Mouse (Mus musculus) frontal cortex, postnatal 14 days (tissue): Measurements from ENCODE around the gene Map3k13.
"Not testable (repeated sequence)": the region's sequence is repeated elsewhere in the genome, so short reads cannot be mapped to it uniquely, and the experiment has no call there.

ENCODE experiments used
- DNase-seq, 2 experiments: peaks; one replicate each; pipeline ENCODE4 v3.0.0; 2022; ENCODE audit warnings: low spot score in 2 of 2

Gene Map3k13

DNA sequence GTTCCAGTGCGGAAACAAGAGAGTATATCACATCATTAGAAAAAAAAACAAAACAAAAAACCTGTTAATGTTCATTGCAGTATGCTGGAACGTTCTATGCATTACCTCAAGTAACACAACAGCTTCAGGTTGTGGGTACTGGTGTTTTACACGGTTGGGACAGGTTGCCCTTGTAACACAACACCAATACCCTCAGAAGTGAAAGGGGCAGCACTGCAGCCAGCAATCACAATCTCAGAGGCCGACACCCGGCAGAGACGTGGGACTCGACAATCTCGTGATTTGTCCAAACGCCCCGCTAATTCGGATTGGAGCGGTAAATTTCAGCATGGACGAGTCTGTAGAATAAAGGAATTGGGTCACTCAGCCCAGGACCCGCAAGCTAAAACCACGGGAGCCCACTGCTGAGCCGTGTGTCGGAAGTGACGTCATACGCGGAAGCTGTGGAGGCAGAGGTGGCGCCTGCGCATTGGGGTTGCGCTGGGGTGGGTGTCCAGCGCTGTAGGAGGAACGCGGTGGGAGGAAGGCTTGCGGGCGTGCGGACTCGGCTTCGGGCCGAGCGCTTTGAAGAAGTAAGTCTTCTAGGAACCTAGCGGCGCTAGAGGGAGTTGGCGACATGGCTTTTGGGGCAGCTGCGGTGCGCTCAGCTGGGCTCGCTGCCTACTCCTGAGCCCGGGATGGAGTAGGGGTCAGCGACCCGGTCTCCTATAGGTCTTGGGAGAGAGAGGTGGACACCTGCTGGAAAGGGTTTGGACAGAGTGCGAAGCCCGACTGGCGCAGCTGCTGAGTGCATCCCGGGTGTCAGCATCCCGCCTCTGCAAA is at the start of gene Map3k13:
Map3k13 (plus strand) TSS at position 472 of the 822 bp plus-strand sequence.
- peak; percentile 87 to 90 for DNase-seq

- no peak for DNase-seq
Observed at GRCm38 (mm10) chr16:21758447-21758846, 35.7 kb upstream of the Map3k13 start.

- DNase-seq: no peak
Observed at GRCm38 (mm10) chr16:21768255-21768654, 25.9 kb upstream of the Map3k13 start.

GRCm38 (mm10) chr16:21769667-21770066 is 24.5 kb upstream of the Map3k13 start:
- DNase-seq: no peak

DNA sequence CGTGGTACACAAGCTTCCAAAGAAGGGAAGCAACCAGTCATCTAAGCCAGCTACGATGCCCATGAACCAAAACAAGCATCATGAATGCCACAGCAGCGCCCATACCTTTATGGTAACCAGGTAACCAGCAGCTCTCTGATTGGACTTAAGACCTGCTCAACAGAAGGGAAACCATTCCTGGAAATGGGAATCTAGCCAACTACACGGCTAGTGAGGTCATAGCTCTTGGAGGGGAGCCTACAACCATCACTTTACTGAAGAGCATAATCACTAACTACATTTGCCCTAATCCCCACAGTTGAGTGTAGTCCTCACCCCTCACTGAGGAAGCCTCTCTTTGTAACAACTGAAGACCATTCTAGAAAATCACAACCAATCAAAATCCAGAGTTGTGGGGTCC is 19.4 kb upstream of the Map3k13 start:
- DNase-seq: no peak

- no peak for DNase-seq
Observed at GRCm38 (mm10) chr16:21778293-21778866, 15.8 kb upstream of the Map3k13 start.

DNA sequence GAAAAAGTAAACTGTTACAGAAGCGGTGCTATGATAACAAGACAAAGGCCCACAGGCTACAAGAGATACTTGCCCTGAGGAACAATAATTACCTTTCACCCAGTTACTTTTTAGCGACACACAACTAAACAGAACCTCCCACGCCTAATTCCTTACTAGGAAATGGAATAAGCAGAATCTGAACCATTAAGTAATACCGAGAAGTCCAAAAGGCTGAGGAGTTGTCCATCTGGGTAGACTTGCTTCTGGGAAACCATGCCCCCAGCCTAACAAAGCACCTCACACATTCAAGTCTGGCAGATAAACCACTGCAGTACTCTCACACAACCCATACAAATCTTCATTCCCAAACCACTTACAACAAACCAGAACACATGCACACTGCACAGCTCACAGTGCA is 15.0 kb upstream of the Map3k13 start:
- no peak for DNase-seq

DNA sequence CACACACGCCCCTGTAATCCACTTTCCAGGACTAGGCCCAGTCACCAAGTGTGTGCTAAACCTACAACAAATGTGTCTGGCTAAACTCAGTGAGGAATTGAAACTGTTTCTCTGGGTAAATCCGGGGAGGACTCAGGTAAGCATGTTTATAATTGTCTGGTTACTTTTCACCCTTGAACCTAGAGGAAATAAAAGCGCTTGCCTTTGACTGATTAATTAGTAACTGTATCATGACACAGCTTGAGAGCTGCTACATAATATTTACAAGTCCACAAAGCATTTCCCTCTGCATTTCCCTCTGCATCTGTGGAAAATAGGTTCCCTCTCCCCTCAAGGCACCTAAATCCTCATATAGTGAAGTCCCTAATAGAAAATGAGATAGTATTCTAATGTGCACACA is 12.9 kb upstream of the Map3k13 start:
- DNase-seq: no peak

- DNase-seq: no peak
Observed at GRCm38 (mm10) chr16:21781895-21782294, 12.3 kb upstream of the Map3k13 start.

DNA sequence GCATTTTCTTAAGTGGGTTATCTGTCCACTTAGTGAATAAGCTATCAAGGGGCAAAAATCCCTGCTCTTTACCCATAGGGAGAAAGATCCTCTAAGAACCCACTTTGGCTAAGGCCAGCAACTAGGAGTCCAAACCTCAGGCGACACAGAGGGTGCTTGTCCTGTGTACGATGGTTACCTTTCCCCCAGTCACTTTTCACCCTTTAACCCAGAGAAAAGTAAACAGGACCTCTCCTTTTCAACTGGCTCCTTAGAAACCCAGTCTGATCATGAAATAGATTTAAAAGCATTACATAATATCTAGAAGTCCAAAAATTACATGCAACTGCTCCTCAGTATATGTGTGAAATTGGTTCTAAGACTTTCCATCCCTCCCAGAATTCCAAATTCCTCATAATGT is 11.3 kb upstream of the Map3k13 start:
- DNase-seq: no peak

- no peak for DNase-seq
Observed at GRCm38 (mm10) chr16:21785000-21785399, 9.1 kb upstream of the Map3k13 start.

DNA sequence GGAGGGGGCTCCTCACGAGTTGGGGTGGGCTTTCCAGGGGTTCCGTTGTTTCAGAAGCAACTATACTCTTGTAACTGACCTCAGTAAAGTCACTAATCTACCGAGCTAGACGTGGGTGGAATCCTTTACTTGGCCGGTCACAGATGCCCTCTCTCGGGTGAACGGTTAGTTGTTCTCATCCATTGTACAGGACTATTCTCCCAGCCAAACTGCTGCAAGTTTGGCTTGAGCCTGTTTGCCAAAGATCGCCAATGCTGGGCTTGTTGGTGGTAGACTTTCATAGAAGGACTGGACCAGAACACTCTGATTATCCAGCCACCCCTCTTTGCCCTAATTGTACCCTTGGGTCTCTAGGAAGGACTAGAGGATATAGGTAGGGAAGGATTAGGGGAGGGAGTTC is 7.8 kb upstream of the Map3k13 start:
- no peak for DNase-seq

DNA sequence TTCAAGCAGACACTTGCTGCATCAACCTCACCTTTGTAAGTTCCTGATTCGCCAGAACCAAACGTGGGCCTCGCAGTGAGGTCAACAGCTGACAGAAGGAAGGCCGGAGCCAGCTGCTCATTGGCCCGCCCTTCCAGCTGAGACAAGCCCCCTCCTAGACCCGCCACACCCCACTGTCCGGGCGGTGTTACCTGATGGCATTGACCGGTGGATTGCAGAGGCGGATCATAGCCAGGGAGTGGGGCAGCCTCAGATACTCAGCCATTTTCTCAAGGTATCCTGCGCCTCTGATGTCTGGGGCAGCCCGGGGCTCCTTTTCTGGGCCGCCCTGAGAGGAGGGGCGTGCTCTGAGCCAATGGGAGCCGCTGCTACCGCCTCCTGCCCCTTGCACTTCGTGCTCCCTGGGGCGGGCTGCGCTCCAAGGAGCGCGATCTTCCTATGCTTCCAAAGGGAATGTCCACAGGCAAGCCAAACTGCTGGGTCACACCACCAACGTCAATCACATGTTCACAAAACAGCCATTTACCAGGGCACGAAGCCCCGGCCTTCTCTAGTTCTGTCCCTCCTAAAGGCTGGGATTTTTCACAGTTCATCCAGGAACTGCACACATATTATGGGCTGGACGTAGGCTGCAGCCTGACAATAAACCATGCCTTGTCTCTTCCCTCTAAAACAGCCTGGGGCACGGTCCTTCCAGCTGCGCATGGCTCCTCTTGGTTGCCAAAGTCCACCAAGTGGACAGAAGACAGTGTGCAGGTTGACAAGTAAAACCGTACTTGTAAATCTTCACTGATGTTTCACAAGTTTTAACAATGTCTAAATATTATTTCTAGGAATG is 6.4 kb upstream of the Map3k13 start, which contains the start of gene Ehhadh:
Ehhadh (minus strand) TSS at position 292 of the 838 bp plus-strand sequence.
- DNase-seq: peak; percentile 18 to 24

- DNase-seq: no peak
Observed at GRCm38 (mm10) chr16:21788581-21788980, 5.6 kb upstream of the Map3k13 start.

- DNase-seq: no peak
Observed at GRCm38 (mm10) chr16:21789180-21789579, 5.0 kb upstream of the Map3k13 start.

GRCm38 (mm10) chr16:21790469-21790868 is 3.7 kb upstream of the Map3k13 start:
- no peak for DNase-seq

DNA sequence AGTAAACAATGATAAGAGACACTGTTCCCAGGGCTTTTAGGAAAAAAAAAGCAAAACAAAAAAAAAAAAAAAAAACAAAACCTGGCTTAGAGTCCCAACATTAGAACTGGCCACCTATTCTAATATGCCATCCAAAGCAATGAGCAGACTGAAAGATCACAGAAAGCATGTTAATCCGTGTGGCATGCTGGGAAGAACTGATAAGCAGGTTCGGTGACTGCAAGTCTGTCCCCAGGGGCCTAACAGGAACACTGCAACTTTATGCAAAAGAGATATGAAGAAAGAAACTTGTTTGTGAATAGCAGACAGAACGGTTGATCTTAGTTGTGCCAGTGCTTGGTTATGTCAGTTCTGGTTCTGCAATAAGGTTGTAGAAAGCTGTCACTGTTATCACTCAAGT is 2.4 kb upstream of the Map3k13 start:
- no peak for DNase-seq

DNA sequence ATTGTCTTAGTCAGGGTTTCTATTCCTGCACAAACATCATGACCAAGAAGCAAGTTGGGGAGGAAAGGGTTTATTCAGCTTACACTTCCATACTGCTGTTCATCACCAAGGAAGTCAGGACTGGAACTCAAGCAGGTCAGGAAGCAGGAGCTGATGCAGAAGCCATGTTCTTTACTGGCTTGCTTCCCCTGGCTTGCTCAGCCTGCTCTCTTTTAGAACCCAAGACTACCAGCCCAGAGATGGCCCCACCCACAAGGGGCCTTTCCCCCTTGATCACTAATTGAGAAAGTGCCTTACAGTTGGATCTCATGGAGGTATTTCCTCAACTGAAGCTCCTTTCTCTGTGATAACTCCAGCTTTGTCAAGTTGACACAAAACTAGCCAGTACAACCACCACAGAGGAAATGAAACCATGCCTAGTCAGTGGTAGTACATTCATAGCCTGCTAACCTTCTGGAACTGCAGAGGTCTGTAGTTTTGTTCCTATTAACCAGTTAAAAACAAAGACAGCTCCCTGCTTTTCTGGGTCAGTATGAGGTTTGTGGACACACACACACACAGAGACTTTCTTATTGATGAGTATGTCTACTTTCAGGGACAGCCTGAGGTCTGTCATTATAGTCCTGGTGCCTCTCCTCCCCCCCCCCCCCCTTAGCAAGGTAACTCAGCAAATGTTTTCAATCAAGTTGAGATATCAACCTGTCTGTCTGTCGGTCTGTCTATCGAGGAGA is 901 bp upstream of the Map3k13 start:
- DNase-seq: not testable (repeated sequence)

- no peak for DNase-seq
Observed at GRCm38 (mm10) chr16:21794697-21795045, 525 bp downstream of the Map3k13 start.

DNA sequence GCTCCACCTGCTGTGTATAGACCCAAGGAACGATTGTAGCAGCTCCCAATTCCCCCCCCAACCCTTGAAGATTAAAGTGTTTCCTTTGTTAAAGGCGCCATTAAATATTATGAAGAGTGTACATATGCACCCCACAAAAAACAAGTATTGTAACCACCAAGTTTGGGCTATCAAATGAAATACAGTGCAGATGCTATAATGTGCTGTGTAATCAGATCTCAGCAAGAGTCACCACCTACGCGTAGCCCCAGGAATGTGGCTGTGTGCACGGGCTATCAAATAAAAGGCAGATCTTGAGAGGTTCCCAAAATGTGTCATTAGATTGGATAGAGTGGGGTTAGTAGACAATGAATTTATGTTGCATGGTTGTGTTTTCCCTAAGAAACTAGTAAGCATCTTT is 925 bp downstream of the Map3k13 start:
- DNase-seq: no peak

DNA sequence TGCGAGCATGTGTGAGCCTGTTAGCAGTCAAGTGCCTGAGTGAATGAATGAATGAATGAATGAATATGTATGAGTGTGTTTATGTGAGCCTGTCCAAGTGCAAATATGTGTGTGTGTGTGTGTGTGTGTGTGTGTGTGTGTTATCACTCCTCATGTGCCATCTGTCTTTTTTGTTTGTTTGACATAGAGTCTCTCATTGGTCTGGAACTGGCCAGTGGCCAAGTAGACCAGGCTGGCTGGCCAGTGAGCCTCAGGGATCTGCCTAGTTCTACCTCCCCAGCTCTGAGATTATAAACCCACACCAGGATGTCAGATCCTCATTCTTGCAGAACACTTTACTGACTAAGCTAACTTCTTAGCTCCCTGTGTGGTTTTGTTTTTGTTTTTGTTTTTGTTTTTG is 10.1 kb downstream of the Map3k13 start:
- DNase-seq: no peak

GRCm38 (mm10) chr16:21806892-21807291 is 12.7 kb downstream of the Map3k13 start:
- no peak for DNase-seq
